Mouse (Mus musculus): ENCODE results near the gene 4930469K13Rik. TPM values are rescaled to one million over a fixed set of nuclear protein-coding genes. Genes with fewer than 3 reads are reported as not detected.

Gene 4930469K13Rik
- total and polyA plus RNA-seq, 3 experiments, result 0.23 to 0.29 TPM; not detected in 1

DNA sequence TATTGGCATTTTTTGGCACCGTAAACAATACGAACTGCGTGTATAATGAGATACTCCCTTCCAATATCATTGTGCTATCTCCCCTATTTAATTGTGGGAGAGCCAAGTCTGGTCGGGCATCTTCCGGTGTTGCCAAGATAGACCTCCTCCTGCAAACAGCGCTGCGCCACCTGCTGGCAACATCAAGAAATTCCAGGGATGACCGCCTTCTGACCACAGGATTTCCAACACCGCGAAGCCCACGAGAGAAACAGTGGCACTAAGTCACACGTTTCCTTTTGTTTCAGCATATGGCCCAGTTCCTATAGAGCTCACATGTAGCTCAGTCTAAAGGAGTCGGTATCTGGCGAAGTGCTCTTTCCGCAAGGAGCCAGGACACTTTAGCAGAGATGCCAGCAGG, 24.6 kb downstream of the 4930469K13Rik start:
- no peak overlapping the region for H3K27ac ChIP-seq (ENCODE audit: control insufficient read depth, low read depth, low read length)
- H3K79me2 ChIP-seq (ENCODE audit: control insufficient read depth, insufficient read depth, low read length, poor library complexity), result no peaks in the 10 kb centered on the region
- H3K4me1 ChIP-seq (ENCODE audit: control insufficient read depth in 1 of 2, insufficient read depth in 2 of 2, low read length in 2 of 2), result peaks cover 6 to 11% of the 10 kb centered on the region in 2 experiments
- H3K36me3 ChIP-seq (ENCODE audit: control insufficient read depth in 1 of 2, insufficient read depth in 2 of 2, low read length in 2 of 2), result peaks cover 13 to 23% of the 10 kb centered on the region in 2 experiments
- no peaks in the 10 kb centered on the region for H3K9me3 ChIP-seq (replicated peaks; ENCODE audit: insufficient read depth, low read length)
- TF ChIP-seq JUND (IDR thresholded peaks at IDR 0.05; ENCODE audit: low read depth, low read length), result no peak
- no peak for TF ChIP-seq TCF12 (IDR thresholded peaks at IDR 0.05; ENCODE audit: low read depth, low read length)
- TF ChIP-seq CHD1 (IDR thresholded peaks at IDR 0.05; ENCODE audit: low read depth, low read length), result no peak
- peak; percentile 73 for TF ChIP-seq RAD21 (IDR thresholded peaks at IDR 0.05; ENCODE audit: low read depth, low read length)
- TF ChIP-seq MEF2A (IDR thresholded peaks at IDR 0.05; ENCODE audit: extremely low read depth, insufficient replicate concordance, low read depth, low read length, poor library complexity, severe bottlenecking), result no peak
- TF ChIP-seq CHD2 (IDR thresholded peaks at IDR 0.05; ENCODE audit: low read length), result no peak
- TF ChIP-seq EP300 (IDR thresholded peaks at IDR 0.05; ENCODE audit: low read depth in 1 of 2, low read length in 2 of 2), result 0 out of 4 replicates have a peak, but pooled peaks of 1 of the 2 experiments have one; percentile 10
- peak; percentile 32 for TF ChIP-seq GATA1 (IDR thresholded peaks at IDR 0.05; ENCODE audit: low read depth, low read length)
- TF ChIP-seq MYC (IDR thresholded peaks at IDR 0.05; ENCODE audit: low read depth, low read length), result no peak
- no peak for TF ChIP-seq ZMIZ1 (IDR thresholded peaks at IDR 0.05; ENCODE audit: low read depth, low read length)
- TF ChIP-seq UBTF (IDR thresholded peaks at IDR 0.05; ENCODE audit: borderline replicate concordance, insufficient read depth, low read depth, low read length), result no peak
- TF ChIP-seq MYB (IDR thresholded peaks at IDR 0.05; ENCODE audit: low read depth, low read length), result no peak
- TF ChIP-seq SIN3A (IDR thresholded peaks at IDR 0.05; ENCODE audit: low read length), result 0 out of 2 replicates have a peak, but pooled peaks have one; percentile 17
- TF ChIP-seq POLR2A (IDR thresholded peaks at IDR 0.05; ENCODE audit: control insufficient read depth in 1 of 2, insufficient read depth in 1 of 2, low read depth in 1 of 2, low read length in 2 of 2, poor library complexity in 1 of 2), result no peak
- no peak for TF ChIP-seq MAFK (IDR thresholded peaks at IDR 0.05; ENCODE audit: borderline replicate concordance, low read depth, low read length)
- TF ChIP-seq CTCF (IDR thresholded peaks at IDR 0.05 in 2 of 3, conservative IDR thresholded peaks at IDR 0.05 in 1 of 3; ENCODE audit: control insufficient read depth in 1 of 3, insufficient read depth in 1 of 3, low read depth in 2 of 3, low read length in 3 of 3, poor library complexity in 1 of 3, severe bottlenecking in 1 of 3), result peak; percentile 79 to 93 (median 90)
- peak; percentile 77 for TF ChIP-seq ZC3H11A (IDR thresholded peaks at IDR 0.05; ENCODE audit: low read depth, low read length)
- TF ChIP-seq USF1 (IDR thresholded peaks at IDR 0.05; ENCODE audit: low read depth, low read length), result no peak
- TF ChIP-seq SMC3 (IDR thresholded peaks at IDR 0.05; ENCODE audit: low read depth, low read length), result peak; percentile 96
- TF ChIP-seq BHLHE40 (IDR thresholded peaks at IDR 0.05; ENCODE audit: borderline replicate concordance, low read depth, low read length), result no peak
- no peaks in the 10 kb centered on the region for H3K27me3 ChIP-seq (ENCODE audit: control insufficient read depth in 1 of 2, insufficient read depth in 2 of 2, low read length in 2 of 2)
- DNase-seq (ENCODE audit: low read depth, low spot score), result peak; percentile 74
- no peak overlapping the region for H3K9ac ChIP-seq (ENCODE audit: control insufficient read depth, low read depth, low read length, poor library complexity, severe bottlenecking)
- no peak overlapping the region for H3K4me3 ChIP-seq (ENCODE audit: control insufficient read depth in 1 of 2, insufficient read depth in 1 of 2, low read depth in 2 of 2, low read length in 2 of 2)

DNA sequence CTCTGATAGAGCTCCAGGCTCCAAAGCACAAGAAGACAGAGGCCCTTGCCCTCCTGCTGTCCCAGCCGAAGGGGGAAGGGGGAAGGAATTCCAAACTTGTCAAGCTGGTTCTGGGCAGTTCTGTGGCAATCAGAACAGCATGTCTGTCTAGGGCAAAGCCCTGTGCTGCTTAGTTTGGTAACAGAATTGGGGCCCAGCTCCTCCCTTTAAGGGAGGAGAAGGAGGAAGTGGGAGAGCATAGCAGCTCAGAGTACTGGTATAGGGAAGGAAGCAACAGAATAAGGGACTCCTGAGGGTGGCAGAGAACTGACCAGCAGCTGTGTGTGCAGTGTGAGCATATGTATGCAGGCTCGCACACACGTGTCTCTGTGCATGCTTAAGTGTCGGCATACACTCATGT, 26.0 kb downstream of the 4930469K13Rik start:
- no peak overlapping the region for H3K4me3 ChIP-seq (ENCODE audit: control insufficient read depth in 1 of 2, insufficient read depth in 1 of 2, low read depth in 2 of 2, low read length in 2 of 2)
- peaks cover 6 to 11% of the 10 kb centered on the region in 2 experiments for H3K4me1 ChIP-seq (ENCODE audit: control insufficient read depth in 1 of 2, insufficient read depth in 2 of 2, low read length in 2 of 2)
- H3K79me2 ChIP-seq (ENCODE audit: control insufficient read depth, insufficient read depth, low read length, poor library complexity), result no peaks in the 10 kb centered on the region; the same call in 1 of the 2 replicates
- peaks cover 14 to 17% of the 10 kb centered on the region in 2 experiments for H3K36me3 ChIP-seq (ENCODE audit: control insufficient read depth in 1 of 2, insufficient read depth in 2 of 2, low read length in 2 of 2)
- H3K9ac ChIP-seq (ENCODE audit: control insufficient read depth, low read depth, low read length, poor library complexity, severe bottlenecking), result 0 out of 2 replicates have a peak overlapping the region, but pooled peaks have one; percentile 15
- no peaks in the 10 kb centered on the region for H3K27me3 ChIP-seq (ENCODE audit: control insufficient read depth in 1 of 2, insufficient read depth in 2 of 2, low read length in 2 of 2)
- peak overlapping the region; percentile 36 for H3K27ac ChIP-seq (ENCODE audit: control insufficient read depth, low read depth, low read length)
- no peaks in the 10 kb centered on the region for H3K9me3 ChIP-seq (replicated peaks; ENCODE audit: insufficient read depth, low read length)
- DNase-seq (ENCODE audit: low read depth, low spot score), result peak; percentile 75
- TF ChIP-seq ZC3H11A (IDR thresholded peaks at IDR 0.05; ENCODE audit: low read depth, low read length), result no peak
- peak; percentile 52; the same call in 1 of the 2 replicates for TF ChIP-seq ELF1 (IDR thresholded peaks at IDR 0.05; ENCODE audit: low read depth, low read length)
- TF ChIP-seq NRF1 (IDR thresholded peaks at IDR 0.05; ENCODE audit: insufficient read depth, low read depth, low read length, poor library complexity, severe bottlenecking), result no peak
- no peak for TF ChIP-seq USF1 (IDR thresholded peaks at IDR 0.05; ENCODE audit: low read depth, low read length)
- TF ChIP-seq CHD2 (IDR thresholded peaks at IDR 0.05; ENCODE audit: low read length), result no peak
- TF ChIP-seq MXI1 (IDR thresholded peaks at IDR 0.05; ENCODE audit: low read depth, low read length), result no peak
- no peak for TF ChIP-seq UBTF (IDR thresholded peaks at IDR 0.05; ENCODE audit: borderline replicate concordance, insufficient read depth, low read depth, low read length)
- TF ChIP-seq RAD21 (IDR thresholded peaks at IDR 0.05; ENCODE audit: low read depth, low read length), result no peak
- TF ChIP-seq ZNF384 (IDR thresholded peaks at IDR 0.05; ENCODE audit: low read depth, low read length), result no peak
- no peak for TF ChIP-seq POLR2A (IDR thresholded peaks at IDR 0.05; ENCODE audit: control insufficient read depth in 1 of 2, insufficient read depth in 1 of 2, low read depth in 1 of 2, low read length in 2 of 2, poor library complexity in 1 of 2)
- TF ChIP-seq EP300 (IDR thresholded peaks at IDR 0.05; ENCODE audit: low read depth in 1 of 2, low read length in 2 of 2), result no peak; a peak in 1 of 4 replicates
- TF ChIP-seq NELFE (IDR thresholded peaks at IDR 0.05; ENCODE audit: low read depth, low read length), result no peak
- 0 out of 2 replicates have a peak, but pooled peaks have one; percentile 29 for TF ChIP-seq SIN3A (IDR thresholded peaks at IDR 0.05; ENCODE audit: low read length)
- TF ChIP-seq MAFK (IDR thresholded peaks at IDR 0.05; ENCODE audit: borderline replicate concordance, low read depth, low read length), result no peak
- TF ChIP-seq MEF2A (IDR thresholded peaks at IDR 0.05; ENCODE audit: extremely low read depth, insufficient replicate concordance, low read depth, low read length, poor library complexity, severe bottlenecking), result no peak
- no peak for TF ChIP-seq USF2 (IDR thresholded peaks at IDR 0.05; ENCODE audit: borderline replicate concordance in 1 of 2, insufficient read depth in 1 of 2, low read depth in 1 of 2, low read length in 2 of 2)
- no peak for TF ChIP-seq HCFC1 (IDR thresholded peaks at IDR 0.05; ENCODE audit: low read depth, low read length)
- TF ChIP-seq SMC3 (IDR thresholded peaks at IDR 0.05; ENCODE audit: low read depth, low read length), result peak; percentile 10; the same call in 1 of the 2 replicates
- TF ChIP-seq TBP (IDR thresholded peaks at IDR 0.05; ENCODE audit: low read depth, low read length), result no peak

Data from MEL (cell line).